7 mouse cellular contexts compared by ENCODE assay signal in genomic region chr12:33057231-33058048, GRCm38 (mm10). TPM values are rescaled to one million over a fixed set of nuclear protein-coding genes. Genes with fewer than 3 reads are reported as not detected.
DNase-seq lines count a peak whose midpoint lies in the region; ATAC-seq and TF ChIP-seq lines count a peak whose summit lies in the region.

No protein-coding gene starts in this region.

- no peak for TF ChIP-seq EP300 in CH12.LX (IDR thresholded peaks at IDR 0.05; ENCODE audit: low read length)

- no peak overlapping the region for H3K9ac ChIP-seq in CH12.LX (ENCODE audit: insufficient read depth, low read depth)
- peak overlapping the region; percentile 51 for H3K9ac ChIP-seq in embryonic facial prominence, embryonic 14.5 days (ENCODE audit: low read depth, low read length)
- H3K9ac ChIP-seq in stomach, embryonic 15.5 days: no peak overlapping the region

- no peak overlapping the region for H3K4me2 ChIP-seq in CH12.LX (ENCODE audit: insufficient read depth, low read depth, poor library complexity, severe bottlenecking)
- H3K4me2 ChIP-seq in embryonic facial prominence, embryonic 14.5 days (ENCODE audit: low read depth, low read length): peak overlapping the region; percentile 54
- peak overlapping the region; percentile 47 for H3K4me2 ChIP-seq in stomach, embryonic 15.5 days

- H3K79me2 ChIP-seq in CH12.LX (replicated peaks; ENCODE audit: control insufficient read depth, extremely low read depth, insufficient read depth, poor library complexity, severe bottlenecking): no peaks in the 10 kb centered on the region

- H3K27me3 ChIP-seq in CH12.LX (replicated peaks): no peaks in the 10 kb centered on the region
- no peaks in the 10 kb centered on the region for H3K27me3 ChIP-seq in embryonic facial prominence, embryonic 14.5 days (replicated peaks; ENCODE audit: control insufficient read depth, insufficient read depth, low read length)
- H3K27me3 ChIP-seq in megakaryocyte, embryonic 14.5 days (replicated peaks): peaks cover 8% of the 10 kb centered on the region
- H3K27me3 ChIP-seq in stomach, embryonic 15.5 days (replicated peaks): no peaks in the 10 kb centered on the region

- H3K4me3 ChIP-seq in CH12.LX (replicated peaks in 1 of 3; ENCODE audit: low read depth in 2 of 3, low read length in 2 of 3, poor library complexity in 1 of 3): no peak overlapping the region
- peak overlapping the region; percentile 24 for H3K4me3 ChIP-seq in embryonic facial prominence, embryonic 14.5 days (ENCODE audit: low read depth, low read length)
- H3K4me3 ChIP-seq in megakaryocyte, embryonic 14.5 days (replicated peaks): peak overlapping the region; percentile 83
- peak overlapping the region; percentile 18 for H3K4me3 ChIP-seq in stomach, embryonic 15.5 days (replicated peaks)

- no peak for DNase-seq in CH12.LX (ENCODE audit: extremely low read depth)
- peak; percentile 62 for DNase-seq in adrenal gland, postnatal 14 days
- DNase-seq in embryonic facial prominence, embryonic 14.5 days (ENCODE audit: low spot score): peak; percentile 77
- DNase-seq in heart, postnatal 14 days: peak; percentile 30 to 32
- DNase-seq in kidney, postnatal 25 days: peak; percentile 37 to 59

- H3K4me1 ChIP-seq in CH12.LX (ENCODE audit: control insufficient read depth in 1 of 2, insufficient read depth in 2 of 2): peaks cover 8 to 33% of the 10 kb centered on the region in 2 experiments
- peaks cover 19% of the 10 kb centered on the region for H3K4me1 ChIP-seq in embryonic facial prominence, embryonic 14.5 days (ENCODE audit: control insufficient read depth, insufficient read depth, low read length)
- peaks cover 49% of the 10 kb centered on the region for H3K4me1 ChIP-seq in megakaryocyte, embryonic 14.5 days
- peaks cover 14% of the 10 kb centered on the region for H3K4me1 ChIP-seq in stomach, embryonic 15.5 days

- WGBS in embryonic facial prominence, embryonic 14.5 days: 15% methylated on average over 19 of the region's 19 CpGs
- 9% methylated on average over 19 of the region's 19 CpGs for WGBS in stomach, embryonic 15.5 days

- peak in 1 of 2 experiments; percentile 18; a peak in 2 of 4 replicates for TF ChIP-seq CTCF in CH12.LX (conservative IDR thresholded peaks at IDR 0.05 in 1 of 2, IDR thresholded peaks at IDR 0.05 in 1 of 2; ENCODE audit: low read depth in 2 of 2, low read length in 2 of 2)

- peak; percentile 9 for TF ChIP-seq RAD21 in CH12.LX (IDR thresholded peaks at IDR 0.05; ENCODE audit: low read depth, low read length)

- TF ChIP-seq POLR2A in CH12.LX (IDR thresholded peaks at IDR 0.05; ENCODE audit: low read depth, low read length): no peak

- intact Hi-C loops in heart, postnatal 14 days (cut with DNase I): no loop called here

- no peaks in the 10 kb centered on the region for H3K36me3 ChIP-seq in CH12.LX (replicated peaks in 1 of 2; ENCODE audit: control insufficient read depth in 1 of 2, insufficient read depth in 1 of 2, low read length in 1 of 2)
- no peaks in the 10 kb centered on the region for H3K36me3 ChIP-seq in embryonic facial prominence, embryonic 14.5 days (ENCODE audit: control insufficient read depth, insufficient read depth, low read length)
- H3K36me3 ChIP-seq in megakaryocyte, embryonic 14.5 days (replicated peaks; ENCODE audit: low read length): no peaks in the 10 kb centered on the region
- no peaks in the 10 kb centered on the region for H3K36me3 ChIP-seq in stomach, embryonic 15.5 days

- in situ Hi-C loops in CH12.LX (cut with MboI; ENCODE audit: low pct_ligation_motif_present, low pct_unique_long_range_greater_than_20kb, low sequenced_read_pairs): no loop called here

- H3K9me3 ChIP-seq in CH12.LX (replicated peaks; ENCODE audit: low read length): no peaks in the 10 kb centered on the region
- H3K9me3 ChIP-seq in embryonic facial prominence, embryonic 14.5 days (ENCODE audit: control insufficient read depth, low read length): no peaks in the 10 kb centered on the region
- H3K9me3 ChIP-seq in megakaryocyte, embryonic 14.5 days: peaks cover 4% of the 10 kb centered on the region; the same call in 1 of the 2 replicates
- no peaks in the 10 kb centered on the region for H3K9me3 ChIP-seq in stomach, embryonic 15.5 days

- no peak overlapping the region for H3K27ac ChIP-seq in CH12.LX (ENCODE audit: insufficient read depth, low read depth)
- H3K27ac ChIP-seq in embryonic facial prominence, embryonic 14.5 days (replicated peaks; ENCODE audit: low read depth, low read length): no peak overlapping the region
- H3K27ac ChIP-seq in stomach, embryonic 15.5 days: no peak overlapping the region

- peak; percentile 84 for ATAC-seq in embryonic facial prominence, embryonic 14.5 days (ENCODE audit: low read depth)
- peak; percentile 73 for ATAC-seq in stomach, embryonic 15.5 days (ENCODE audit: insufficient read depth, low FRiP score, low read depth)

- dilution Hi-C loops in CH12.LX (cut with MboI; ENCODE audit: extremely low pct_ligation_motif_present, extremely low pct_unique_long_range_greater_than_20kb, low sequenced_read_pairs): no loop called here

TF ChIP-seq in CH12.LX, 34 proteins besides CTCF, POLR2A, EP300 and RAD21:
- TF ChIP-seq ZNF384 (IDR thresholded peaks at IDR 0.05; ENCODE audit: low read depth, low read length): no peak
- no peak for TF ChIP-seq PAX5 (IDR thresholded peaks at IDR 0.05; ENCODE audit: low read length)
- TF ChIP-seq JUN (IDR thresholded peaks at IDR 0.05; ENCODE audit: insufficient read depth, low read depth, low read length): no peak
- no peak for TF ChIP-seq JUND (conservative IDR thresholded peaks at IDR 0.05; ENCODE audit: low read depth, low read length)
- TF ChIP-seq USF2 (conservative IDR thresholded peaks at IDR 0.05; ENCODE audit: low read depth, low read length): no peak
- TF ChIP-seq E2F4 (IDR thresholded peaks at IDR 0.05; ENCODE audit: insufficient replicate concordance, low read depth, low read length): no peak
- no peak for TF ChIP-seq TBP (conservative IDR thresholded peaks at IDR 0.05; ENCODE audit: low read depth, low read length)
- TF ChIP-seq NELFE (IDR thresholded peaks at IDR 0.05; ENCODE audit: low read depth, low read length): no peak
- TF ChIP-seq CHD2 (IDR thresholded peaks at IDR 0.05; ENCODE audit: low read length): no peak
- TF ChIP-seq POLR2AphosphoS2 (IDR thresholded peaks at IDR 0.05; ENCODE audit: low read depth, low read length): no peak
- TF ChIP-seq MAX (IDR thresholded peaks at IDR 0.05; ENCODE audit: low read length): no peak
- no peak for TF ChIP-seq CHD1 (IDR thresholded peaks at IDR 0.05; ENCODE audit: low read depth, low read length)
- TF ChIP-seq SMC3 (IDR thresholded peaks at IDR 0.05; ENCODE audit: low read depth, low read length): no peak
- TF ChIP-seq MAFK (IDR thresholded peaks at IDR 0.05; ENCODE audit: insufficient replicate concordance, low read length): no peak
- TF ChIP-seq UBTF (IDR thresholded peaks at IDR 0.05; ENCODE audit: low read depth, low read length): no peak
- no peak for TF ChIP-seq ZMIZ1 (IDR thresholded peaks at IDR 0.05; ENCODE audit: low read depth, low read length)
- no peak for TF ChIP-seq BHLHE40 (IDR thresholded peaks at IDR 0.05; ENCODE audit: low read depth, low read length)
- TF ChIP-seq HCFC1 (IDR thresholded peaks at IDR 0.05; ENCODE audit: low read depth, low read length): no peak
- no peak for TF ChIP-seq MAZ (IDR thresholded peaks at IDR 0.05; ENCODE audit: low read depth, low read length)

RNA-seq across cellular contexts. Expression of gene Cdhr3, which starts 35.2 kb away (rescaled TPM):
- total RNA-seq in CH12.LX (2012; rRNA removed) (not detected in 2 replicates), CH12.LX (2014; rRNA removed) (0.09 and 0.16 TPM in 2 replicates)
- 0.79 and 1.3 TPM in 2 replicates for polyA plus RNA-seq in CH12.LX (2012; ENCODE audit: insufficient read length, low read depth)
- total RNA-seq in adrenal gland, postnatal 14 days (2021): not detected in 2 replicates
- polyA plus RNA-seq in embryonic facial prominence, embryonic 14.5 days (2014; fragmentation: Nextera tagmentation; extraction: Ambion mirVana): 1.5 and 1.6 TPM in 2 replicates
- total RNA-seq in heart, postnatal 14 days (2021): 1 to 10 TPM in 1 of 2 experiments, under 1 TPM in 1; 0.59 to 1.8 TPM
- not detected in 2 replicates for polyA plus RNA-seq in megakaryocyte, embryonic 14.5 days (2012; ENCODE audit: insufficient read depth, low replicate concordance)
- polyA plus RNA-seq in stomach, embryonic 15.5 days (2015; fragmentation: Nextera tagmentation; extraction: Ambion mirVana): 0.08 and 0.13 TPM in 2 replicates

Comparison
In these comparisons a context has a peak if more than half of its experiments do, and no peak if none do; other contexts are left out.
1. H3K4me3 ChIP-seq: peak in embryonic facial prominence, embryonic 14.5 days (single experiment), megakaryocyte, embryonic 14.5 days (single experiment) and stomach, embryonic 15.5 days (single experiment); none in CH12.LX (0 of 3).